ENCODE assay signal across 15 mouse cellular contexts in genomic region chr12:72021543-72021942, GRCm38 (mm10). TPM values are rescaled to one million over a fixed set of nuclear protein-coding genes. Genes with fewer than 3 reads are reported as not detected.
DNase-seq lines count a peak whose midpoint lies in the region; ATAC-seq lines count a peak whose summit lies in the region.
"Had no signal": no experiment of that assay in that cellular context is flagged by ENCODE, and none has a peak within 500 bp of the region (broad histone marks: within the 10 kb centered on the region; RNA-seq: fewer than 3 reads in every experiment).

No protein-coding gene starts in this region.

- H3K27me3 ChIP-seq in liver, embryonic 11.5 days (replicated peaks; ENCODE audit: control insufficient read depth, insufficient read depth, low read length) = no peaks in the 10 kb centered on the region
- no peaks in the 10 kb centered on the region for H3K27me3 ChIP-seq in heart, embryonic 12.5 days (replicated peaks)
- H3K27me3 ChIP-seq: forebrain, embryonic 13.5 days; liver, embryonic 15.5 days; midbrain, embryonic 15.5 days had no signal

- intact Hi-C loops in heart, postnatal 10 days (cut with DNase I) = no loop called here

- no peak overlapping the region for H3K27ac ChIP-seq in liver, embryonic 11.5 days (ENCODE audit: low read depth, low read length)
- H3K27ac ChIP-seq in heart, embryonic 12.5 days (ENCODE audit: poor library complexity, severe bottlenecking) = peak overlapping the region; percentile 86
- H3K27ac ChIP-seq: forebrain, embryonic 13.5 days; liver, embryonic 15.5 days; midbrain, embryonic 15.5 days had no signal

- no peak overlapping the region for H3K9ac ChIP-seq in liver, embryonic 11.5 days (ENCODE audit: low read depth, low read length)
- H3K9ac ChIP-seq in heart, embryonic 12.5 days = no peak overlapping the region
- H3K9ac ChIP-seq: forebrain, embryonic 13.5 days; liver, embryonic 15.5 days; midbrain, embryonic 15.5 days had no signal

- WGBS in liver, embryonic 11.5 days = 54% methylated on average over 5 of the region's 5 CpGs
- 13% methylated on average over 5 of the region's 5 CpGs for WGBS in heart, embryonic 12.5 days

- H3K36me3 ChIP-seq in liver, embryonic 11.5 days (ENCODE audit: control insufficient read depth, insufficient read depth, low read length) = no peaks in the 10 kb centered on the region; the same call in 1 of the 2 replicates
- no peaks in the 10 kb centered on the region for H3K36me3 ChIP-seq in heart, embryonic 12.5 days
- H3K36me3 ChIP-seq: G1E; liver, embryonic 15.5 days; midbrain, embryonic 15.5 days had no signal

- 0 out of 2 replicates have a peak, but pooled peaks have one; percentile 20 for ATAC-seq in liver, embryonic 11.5 days (replicated peaks; ENCODE audit: low FRiP score)
- peak; percentile 63 for ATAC-seq in heart, embryonic 12.5 days (ENCODE audit: insufficient number of reproducible peaks, low FRiP score)
- no peak for ATAC-seq in cerebellum, adult (ENCODE audit: insufficient number of reproducible peaks, low FRiP score, low TSS enrichment)
- ATAC-seq: forebrain, embryonic 13.5 days; hindbrain, embryonic 16.5 days; midbrain, embryonic 15.5 days had no signal

- H3K4me3 ChIP-seq in liver, embryonic 11.5 days (ENCODE audit: low read depth, low read length) = no peak overlapping the region
- H3K4me3 ChIP-seq in heart, embryonic 12.5 days = no peak overlapping the region
- H3K4me3 ChIP-seq: forebrain, embryonic 13.5 days; liver, embryonic 15.5 days; midbrain, embryonic 15.5 days had no signal

- H3K4me2 ChIP-seq in liver, embryonic 11.5 days = no peak overlapping the region
- H3K4me2 ChIP-seq in heart, embryonic 12.5 days = 0 out of 2 replicates have a peak overlapping the region, but pooled peaks have one; percentile 5
- H3K4me2 ChIP-seq: forebrain, embryonic 13.5 days; liver, embryonic 15.5 days; midbrain, embryonic 15.5 days had no signal

- H3K4me1 ChIP-seq in liver, embryonic 11.5 days (replicated peaks; ENCODE audit: control insufficient read depth, insufficient read depth, low read length) = peaks cover 9% of the 10 kb centered on the region; the same call in 1 of the 2 replicates
- peaks cover 37% of the 10 kb centered on the region for H3K4me1 ChIP-seq in heart, embryonic 12.5 days (replicated peaks)
- H3K4me1 ChIP-seq: forebrain, embryonic 13.5 days; liver, embryonic 15.5 days; midbrain, embryonic 15.5 days had no signal

- peaks cover 5% of the 10 kb centered on the region; the same call in 1 of the 2 replicates for H3K9me3 ChIP-seq in liver, embryonic 11.5 days (ENCODE audit: control insufficient read depth, low read length)
- 0 out of 2 replicates have a peak, but pooled peaks cover 2% of the 10 kb centered on the region for H3K9me3 ChIP-seq in heart, embryonic 12.5 days (replicated peaks)
- H3K9me3 ChIP-seq: forebrain, embryonic 13.5 days; liver, embryonic 15.5 days; midbrain, embryonic 15.5 days had no signal

- DNase-seq in liver, embryonic 11.5 days (ENCODE audit: low spot score) = no peak
- no peak for DNase-seq in liver
- DNase-seq in heart, postnatal 10 days = peak; percentile 39 to 45
- peak; percentile 26 to 48 for DNase-seq in kidney, postnatal 25 days
- DNase-seq in frontal cortex, postnatal 36 days (ENCODE audit: low spot score in 2 of 2) = no peak
- no peak for DNase-seq in thymus, postnatal 14 days
- DNase-seq: adrenal gland, adult 2 months; cerebellum, adult 8-10 months had no signal

RNA-seq across cellular contexts. Expression of gene Gpr135, which starts 49.4 kb away (rescaled TPM):
- polyA plus RNA-seq in liver, embryonic 11.5 days (2014; fragmentation: Nextera tagmentation; extraction: Ambion mirVana) = 0.31 and 0.33 TPM in 2 replicates
- polyA plus RNA-seq in heart, embryonic 12.5 days (2016; fragmentation: Nextera tagmentation; extraction: Ambion mirVana) = 0.55 and 0.56 TPM in 2 replicates
- total RNA-seq in heart, postnatal 10 days (2021) = under 1 TPM; 0.64 to 0.79 TPM
- total RNA-seq: G1E had no signal
- polyA plus RNA-seq: G1E had no signal

Comparison
In these comparisons a context has a peak if more than half of its experiments do, and no peak if none do; other contexts are left out.
1. DNase-seq: peak in heart, postnatal 10 days (2 of 2) and kidney, postnatal 25 days (2 of 2); none in liver, embryonic 11.5 days (single experiment), liver (single experiment), frontal cortex, postnatal 36 days (0 of 2) and thymus, postnatal 14 days (single experiment).